Mouse (Mus musculus) heart, embryonic 15.5 days (tissue): ENCODE measurements around the gene Pbrm1. TPM values are rescaled to one million over a fixed set of nuclear protein-coding genes. Genes with fewer than 3 reads are reported as not detected.

Source experiments
- ATAC-seq: fragments of 200-750 bp; cut with Nextera tagmentation; replicated peaks from 2 replicates; pipeline ENCODE4 v1.8.0; 2017; ENCODE audit warnings: low read depth, moderate TSS enrichment; ENCODE audit not compliant: insufficient number of reproducible peaks, insufficient read depth, low FRiP score
- H3K27ac ChIP-seq: fragments of 300-500 bp; sonication (generic); 2 replicates; pipeline ENCODE4 v1.5.1; 2015; ENCODE audit warnings: mild to moderate bottlenecking, inconsistent platforms
- H3K27me3 ChIP-seq: fragments of 300-500 bp; sonication (generic); 2 replicates; pipeline ENCODE4 v1.6.1; 2015; ENCODE audit warnings: inconsistent platforms
- H3K36me3 ChIP-seq: fragments of 300-500 bp; sonication (generic); 2 replicates; pipeline ENCODE4 v1.6.1; 2015; ENCODE audit warnings: mild to moderate bottlenecking, inconsistent platforms
- H3K4me1 ChIP-seq: fragments of 300-500 bp; sonication (generic); replicated peaks from 2 replicates; pipeline ENCODE4 v1.6.1; 2015; ENCODE audit warnings: inconsistent platforms
- H3K4me2 ChIP-seq: fragments of 300-500 bp; sonication (generic); 2 replicates; pipeline ENCODE4 v1.6.1; 2015; ENCODE audit warnings: inconsistent platforms, mild to moderate bottlenecking, moderate library complexity
- H3K4me3 ChIP-seq: fragments of 300-500 bp; sonication (generic); 2 replicates; pipeline ENCODE4 v1.5.1; 2015; ENCODE audit warnings: mild to moderate bottlenecking, inconsistent platforms
- H3K9ac ChIP-seq: fragments of 300-500 bp; sonication (generic); 2 replicates; pipeline ENCODE4 v1.6.1; 2015; ENCODE audit warnings: mild to moderate bottlenecking, inconsistent platforms
- H3K9me3 ChIP-seq: fragments of 300-500 bp; sonication (generic); replicated peaks from 2 replicates; pipeline ENCODE4 v1.6.1; 2016; ENCODE audit warnings: inconsistent platforms
- WGBS: fragments of 180-500 bp; shearing (Covaris S2); methylation state at CpG from one replicate; pipeline ENCODE4 v1.1.7; 2015; ENCODE audit warnings: mixed read lengths; 5-methylcytosine and 5-hydroxymethylcytosine counted together
- polyA plus RNA-seq: library from polyadenylated mRNA; unstranded; fragments of >200 nt; fragmentation: Nextera tagmentation; extraction: Ambion mirVana; gene quantifications from 2 replicates; pipeline ENCODE4 v1.2.1, GENCODE M21; 2015

Gene Pbrm1
- polyA plus RNA-seq, 1 experiment from 2014 or later = 91.4 TPM

DNA sequence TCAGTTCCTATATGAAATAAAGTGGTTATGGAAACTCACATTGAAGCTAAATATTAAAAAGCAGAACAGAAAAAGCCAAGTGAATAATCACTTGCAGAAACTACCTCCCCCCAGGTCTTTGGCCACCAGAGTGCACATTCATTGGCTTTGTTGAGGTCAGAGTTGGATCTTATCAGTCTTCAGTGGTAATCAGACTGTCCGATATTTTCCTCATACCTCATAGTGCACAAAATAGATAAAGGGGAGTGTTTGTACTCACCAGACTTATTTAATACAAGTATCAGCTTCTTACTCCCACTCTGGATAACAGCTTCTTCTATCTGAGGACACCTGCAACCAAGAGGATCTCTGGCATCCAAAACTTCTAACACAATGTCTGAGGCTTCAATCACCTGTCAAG is 2.9 kb upstream of the Pbrm1 start:
- H3K9me3 ChIP-seq = no peaks in the 10 kb centered on the region
- 51% methylated on average over 1 of the region's 1 CpGs for WGBS
- no peaks in the 10 kb centered on the region for H3K27me3 ChIP-seq
- H3K9ac ChIP-seq = no peak overlapping the region
- no peak overlapping the region for H3K4me2 ChIP-seq
- H3K36me3 ChIP-seq = peaks cover 67% of the 10 kb centered on the region
- H3K27ac ChIP-seq = no peak overlapping the region
- H3K4me3 ChIP-seq = no peak overlapping the region
- no peak for ATAC-seq
- peaks cover 18% of the 10 kb centered on the region for H3K4me1 ChIP-seq

DNA sequence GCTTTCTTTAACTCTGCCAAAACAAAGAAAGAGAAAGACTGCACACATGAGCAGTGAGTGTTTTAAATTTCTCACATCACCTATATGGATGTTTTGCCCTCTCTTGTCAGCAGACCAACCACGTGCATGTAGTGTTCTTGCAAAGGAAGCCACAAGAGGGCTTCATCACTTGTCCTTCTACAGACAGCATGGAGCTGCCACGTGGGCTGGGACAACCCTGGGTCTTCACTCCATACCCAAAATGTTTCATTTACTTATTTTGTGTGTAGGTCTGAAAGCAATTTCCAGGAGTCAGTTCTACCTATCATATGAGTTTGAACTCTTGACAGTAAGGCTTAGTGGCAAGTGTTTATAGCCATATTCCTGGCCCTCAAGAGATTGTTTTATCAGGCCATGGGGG is 1.1 kb upstream of the Pbrm1 start:
- H3K27ac ChIP-seq = no peak overlapping the region
- H3K4me3 ChIP-seq = peak overlapping the region; percentile 79
- 0% methylated on average over 2 of the region's 2 CpGs for WGBS
- H3K4me1 ChIP-seq = peaks cover 18% of the 10 kb centered on the region
- peak overlapping the region; percentile 77 for H3K4me2 ChIP-seq
- H3K9me3 ChIP-seq = no peaks in the 10 kb centered on the region
- peak overlapping the region; percentile 97 for H3K9ac ChIP-seq
- H3K36me3 ChIP-seq = peaks cover 53% of the 10 kb centered on the region
- ATAC-seq = no peak
- H3K27me3 ChIP-seq = no peaks in the 10 kb centered on the region

DNA sequence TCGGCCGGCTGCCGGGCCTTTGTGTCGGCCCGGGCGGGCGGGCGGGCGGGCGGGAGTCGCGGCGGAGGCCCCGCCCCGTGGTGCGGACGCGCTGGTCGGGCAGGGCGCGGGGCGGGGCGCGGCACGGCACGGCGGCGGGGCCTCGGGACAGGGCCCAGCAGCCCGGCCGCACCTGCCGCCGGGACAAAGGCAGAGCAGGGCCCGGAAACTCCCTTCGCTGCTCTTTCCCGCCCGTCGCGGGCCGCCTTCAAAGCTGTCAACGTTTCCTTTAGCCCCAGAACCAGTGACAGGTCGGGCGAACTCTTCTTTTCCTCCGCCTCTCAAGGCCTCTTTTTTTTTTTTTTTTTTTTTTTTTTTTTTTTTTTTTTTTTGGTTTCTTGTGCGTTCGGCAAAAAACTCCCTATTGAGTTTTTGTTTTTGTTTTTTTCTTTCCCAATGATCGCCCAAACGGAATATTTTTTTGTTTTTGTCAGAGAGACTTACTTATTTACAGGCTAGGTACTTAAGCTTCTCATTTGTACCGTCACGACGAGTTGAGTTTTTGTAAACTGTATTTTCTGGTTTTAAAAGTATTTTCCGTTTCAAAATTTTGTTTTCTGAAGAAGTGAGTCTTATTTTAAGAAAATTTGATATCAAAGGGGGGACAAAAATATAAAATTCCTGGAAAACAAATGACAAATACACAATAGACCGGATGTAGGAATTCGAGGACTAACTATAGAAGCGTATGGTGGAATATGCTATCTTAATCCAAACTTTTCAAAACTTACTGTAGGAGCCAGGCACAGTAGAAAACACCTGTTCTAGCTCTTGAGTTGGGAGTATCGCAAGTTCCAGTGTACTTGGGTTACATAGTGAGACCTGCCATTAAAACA is 630 bp downstream of the Pbrm1 start:
- H3K4me3 ChIP-seq = peak overlapping the region; percentile 79
- 3% methylated on average over 42 of the region's 56 CpGs for WGBS
- H3K9me3 ChIP-seq = no peaks in the 10 kb centered on the region
- H3K4me2 ChIP-seq = peak overlapping the region; percentile 77
- peaks cover 18% of the 10 kb centered on the region for H3K4me1 ChIP-seq
- peak; percentile 97 for ATAC-seq
- H3K27ac ChIP-seq = peak overlapping the region; percentile 98
- H3K36me3 ChIP-seq = peaks cover 46% of the 10 kb centered on the region
- peak overlapping the region; percentile 97 for H3K9ac ChIP-seq
- H3K27me3 ChIP-seq = no peaks in the 10 kb centered on the region

DNA sequence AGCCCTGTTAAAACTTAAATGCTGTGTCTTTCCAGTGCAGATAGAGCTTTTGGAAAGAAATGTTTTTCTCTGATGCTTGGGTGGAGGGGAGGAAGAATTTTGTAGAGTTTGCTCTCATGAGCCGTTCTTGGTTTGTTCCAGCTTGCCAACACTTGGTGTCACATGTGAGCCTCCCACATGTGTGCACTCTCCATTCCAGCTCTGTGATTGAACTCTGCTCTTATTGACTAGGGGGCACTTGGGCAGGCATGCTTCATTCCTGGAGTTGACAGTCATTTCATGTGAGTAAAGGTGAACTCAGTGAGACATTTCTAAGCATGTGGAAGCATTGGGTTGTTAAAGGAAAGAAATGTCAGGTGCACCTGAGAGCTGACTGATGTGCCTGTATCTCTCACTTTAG is 3.6 kb downstream of the Pbrm1 start:
- H3K36me3 ChIP-seq = peaks cover 44% of the 10 kb centered on the region
- H3K27ac ChIP-seq = no peak overlapping the region
- H3K4me2 ChIP-seq = no peak overlapping the region
- H3K4me1 ChIP-seq = peaks cover 16% of the 10 kb centered on the region
- H3K4me3 ChIP-seq = no peak overlapping the region
- no peaks in the 10 kb centered on the region for H3K9me3 ChIP-seq
- H3K9ac ChIP-seq = no peak overlapping the region
- H3K27me3 ChIP-seq = no peaks in the 10 kb centered on the region
- 30% methylated on average over 1 of the region's 1 CpGs for WGBS
- no peak for ATAC-seq

DNA sequence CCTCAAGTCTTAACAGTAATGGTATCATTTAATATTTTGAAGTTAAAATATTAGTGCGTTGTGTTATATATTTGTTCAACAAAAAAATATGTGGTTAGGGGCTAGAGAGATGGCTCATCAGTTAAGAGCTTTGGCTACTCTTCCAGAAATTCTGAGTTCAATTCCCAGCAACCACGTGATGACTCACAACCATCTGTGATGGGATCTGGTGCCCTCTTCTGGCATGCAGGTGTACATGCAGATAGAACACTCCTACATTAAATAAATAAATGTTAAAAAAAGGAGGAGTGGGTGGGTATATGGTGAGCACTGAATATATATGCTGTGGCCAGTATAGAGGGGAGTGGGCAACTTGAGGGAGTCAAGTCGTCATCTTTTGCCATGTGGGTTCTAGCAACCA is 6.8 kb downstream of the Pbrm1 start:
- Histone ChIP-seq H3K36me3 (peaks cover 66% of the 10 kb centered on the region), H3K4me2 (no peak overlapping the region), H3K9ac (no peak overlapping the region), H3K9me3 (no peaks in the 10 kb centered on the region), H3K4me3 (no peak overlapping the region), H3K27ac (no peak overlapping the region), H3K27me3 (no peaks in the 10 kb centered on the region), H3K4me1 (no peaks in the 10 kb centered on the region; the same call in 1 of the 2 replicates)
- 84% methylated on average over 3 of the region's 3 CpGs for WGBS
- ATAC-seq = no peak

DNA sequence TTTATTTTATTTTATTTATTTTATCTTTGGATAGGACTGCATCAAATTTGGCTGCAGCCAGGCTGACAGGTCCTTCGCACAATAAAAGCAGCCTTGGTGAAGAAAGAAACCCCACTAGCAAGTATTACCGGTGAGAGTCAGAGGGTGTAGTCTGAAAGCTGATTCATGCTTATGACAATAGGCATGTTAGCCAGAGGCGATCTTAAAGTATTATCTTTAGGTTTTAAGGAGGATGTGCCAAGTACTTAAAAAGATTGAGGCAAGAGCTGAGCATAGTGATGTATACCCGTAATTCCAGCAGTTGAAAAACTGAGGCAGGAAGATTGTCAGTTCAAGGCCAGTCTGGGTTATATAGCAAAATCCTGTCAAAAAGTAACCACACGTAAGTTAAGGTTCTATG is 26.4 kb downstream of the Pbrm1 start:
- Histone ChIP-seq H3K4me3 (no peak overlapping the region), H3K27ac (no peak overlapping the region), H3K36me3 (peaks cover 67% of the 10 kb centered on the region), H3K4me2 (no peak overlapping the region), H3K9me3 (no peaks in the 10 kb centered on the region), H3K27me3 (no peaks in the 10 kb centered on the region), H3K9ac (no peak overlapping the region), H3K4me1 (no peaks in the 10 kb centered on the region)
- WGBS = 88% methylated on average over 5 of the region's 5 CpGs
- ATAC-seq = no peak

DNA sequence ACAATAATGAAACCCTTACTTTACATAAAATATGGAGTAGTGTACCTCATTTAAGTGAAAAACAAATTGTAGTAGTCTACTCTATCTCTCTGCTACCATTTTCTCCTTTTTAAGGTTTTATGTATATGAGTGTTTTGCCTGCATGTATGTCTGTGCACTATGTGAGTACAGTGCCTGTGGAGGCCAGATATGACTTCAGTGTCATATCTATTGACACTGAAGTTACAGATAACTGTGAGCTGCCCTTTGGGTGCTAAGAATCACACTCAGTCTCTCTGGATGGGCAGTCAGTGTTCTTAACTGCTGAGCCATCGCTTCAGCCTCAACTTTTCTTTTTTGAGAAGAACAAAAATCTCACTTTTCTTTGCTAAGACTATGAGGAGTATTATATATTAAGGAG is 26.9 kb downstream of the Pbrm1 start:
- Histone ChIP-seq H3K36me3 (peaks cover 70% of the 10 kb centered on the region), H3K27ac (no peak overlapping the region), H3K4me2 (no peak overlapping the region), H3K4me3 (no peak overlapping the region), H3K9me3 (no peaks in the 10 kb centered on the region), H3K9ac (no peak overlapping the region), H3K4me1 (no peaks in the 10 kb centered on the region), H3K27me3 (no peaks in the 10 kb centered on the region)
- no peak for ATAC-seq
- WGBS = 81% methylated on average over 1 of the region's 1 CpGs

DNA sequence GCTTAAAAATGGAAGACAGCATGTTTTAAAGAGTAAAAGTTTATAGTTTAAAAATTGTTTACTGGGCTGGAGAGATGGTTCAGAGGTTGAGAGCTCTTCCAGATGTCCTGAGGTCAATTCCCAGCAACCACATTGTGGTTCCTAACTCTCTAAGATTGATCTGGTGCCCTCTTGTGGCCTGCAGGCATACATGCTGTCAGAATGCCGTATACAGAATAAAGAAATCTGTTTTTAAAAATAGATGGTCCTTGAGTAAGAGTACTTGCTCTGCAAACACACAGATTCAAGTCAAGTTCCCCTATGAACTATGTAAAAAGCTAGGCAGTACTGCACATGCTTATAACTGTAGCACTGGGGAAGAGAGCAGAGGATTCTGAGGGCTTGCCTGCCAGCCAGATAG is 43.3 kb downstream of the Pbrm1 start:
- Histone ChIP-seq H3K9me3 (no peaks in the 10 kb centered on the region), H3K9ac (no peak overlapping the region), H3K36me3 (peaks cover 64% of the 10 kb centered on the region), H3K4me1 (no peaks in the 10 kb centered on the region), H3K27me3 (no peaks in the 10 kb centered on the region), H3K4me3 (no peak overlapping the region), H3K4me2 (no peak overlapping the region), H3K27ac (no peak overlapping the region)
- WGBS = 52% methylated on average over 1 of the region's 1 CpGs
- no peak for ATAC-seq

DNA sequence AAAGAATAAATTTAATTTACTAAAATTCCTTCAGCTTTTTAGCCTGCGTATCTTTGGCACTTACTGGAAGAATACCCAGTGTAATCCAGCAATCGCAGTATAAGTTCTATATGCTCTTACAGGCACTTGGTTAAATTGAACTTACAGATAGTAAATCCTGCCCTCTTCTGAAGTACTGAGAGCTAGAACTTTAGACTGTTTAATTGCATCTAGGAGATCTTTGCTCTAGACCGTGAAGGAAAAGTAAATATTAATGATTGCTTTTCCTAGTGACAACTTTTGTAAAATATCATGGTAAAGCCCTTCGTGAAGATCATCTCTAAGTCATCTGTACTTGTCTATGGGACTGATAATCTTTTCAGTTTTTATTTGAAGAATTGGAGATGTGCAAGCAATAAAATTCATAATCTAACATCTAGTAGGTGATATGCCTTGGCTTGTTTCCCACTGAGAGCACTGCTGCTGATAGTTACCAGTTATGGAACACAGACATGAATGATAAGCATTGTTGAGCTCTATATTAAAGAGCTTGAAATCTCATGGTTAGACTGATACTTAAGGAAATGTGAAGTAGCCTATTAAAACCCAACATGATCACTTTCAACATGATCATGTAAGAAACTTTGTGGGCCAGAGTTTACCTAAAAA is 50.3 kb downstream of the Pbrm1 start:
- Histone ChIP-seq H3K4me2 (no peak overlapping the region), H3K4me3 (no peak overlapping the region)
- ATAC-seq = no peak

DNA sequence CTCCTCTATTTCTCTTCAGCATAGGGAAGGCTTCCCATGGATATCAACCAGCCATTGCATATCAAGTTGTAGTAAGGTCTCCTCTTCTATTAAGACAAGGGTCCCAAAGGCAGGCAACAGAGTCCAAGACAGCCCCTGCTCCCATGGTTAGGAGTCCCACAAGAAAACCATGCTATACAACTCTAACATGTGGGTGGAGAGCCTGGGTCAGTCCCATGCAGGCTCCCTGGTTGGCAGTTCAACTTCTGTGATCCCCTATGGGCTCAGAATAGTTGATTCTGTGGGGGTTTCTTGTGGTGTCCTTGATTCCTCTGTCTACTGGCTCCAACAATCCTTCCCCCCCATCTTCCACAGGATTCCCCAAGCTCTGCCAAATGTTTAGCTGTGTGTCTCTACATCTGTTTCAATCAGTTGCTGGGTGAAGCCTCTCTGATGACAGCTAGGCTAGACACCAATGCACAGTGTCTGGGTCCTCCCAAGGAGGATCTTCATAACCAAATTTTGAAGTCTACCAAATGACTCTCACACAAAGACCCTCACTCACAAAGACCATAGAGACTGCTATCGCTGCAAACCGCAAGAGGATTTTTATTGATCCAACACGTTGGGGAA is 59.8 kb downstream of the Pbrm1 start:
- no peak for ATAC-seq
- no peak overlapping the region for H3K9ac ChIP-seq
- H3K4me2 ChIP-seq = no peak overlapping the region
- H3K4me1 ChIP-seq = no peaks in the 10 kb centered on the region
- no peaks in the 10 kb centered on the region for H3K9me3 ChIP-seq
- H3K4me3 ChIP-seq = no peak overlapping the region
- H3K27ac ChIP-seq = no peak overlapping the region
- 98% methylated on average over 3 of the region's 3 CpGs for WGBS
- H3K36me3 ChIP-seq = peaks cover 70% of the 10 kb centered on the region
- no peaks in the 10 kb centered on the region for H3K27me3 ChIP-seq

More for the DNA sequence above, 50.3 kb downstream of the Pbrm1 start:
- H3K36me3 ChIP-seq = peaks cover 50% of the 10 kb centered on the region
- H3K27me3 ChIP-seq = no peaks in the 10 kb centered on the region
- H3K9me3 ChIP-seq = no peaks in the 10 kb centered on the region
- WGBS = 93% methylated on average over 4 of the region's 4 CpGs
- H3K4me1 ChIP-seq = no peaks in the 10 kb centered on the region
- no peak overlapping the region for H3K9ac ChIP-seq
- H3K27ac ChIP-seq = no peak overlapping the region

DNA sequence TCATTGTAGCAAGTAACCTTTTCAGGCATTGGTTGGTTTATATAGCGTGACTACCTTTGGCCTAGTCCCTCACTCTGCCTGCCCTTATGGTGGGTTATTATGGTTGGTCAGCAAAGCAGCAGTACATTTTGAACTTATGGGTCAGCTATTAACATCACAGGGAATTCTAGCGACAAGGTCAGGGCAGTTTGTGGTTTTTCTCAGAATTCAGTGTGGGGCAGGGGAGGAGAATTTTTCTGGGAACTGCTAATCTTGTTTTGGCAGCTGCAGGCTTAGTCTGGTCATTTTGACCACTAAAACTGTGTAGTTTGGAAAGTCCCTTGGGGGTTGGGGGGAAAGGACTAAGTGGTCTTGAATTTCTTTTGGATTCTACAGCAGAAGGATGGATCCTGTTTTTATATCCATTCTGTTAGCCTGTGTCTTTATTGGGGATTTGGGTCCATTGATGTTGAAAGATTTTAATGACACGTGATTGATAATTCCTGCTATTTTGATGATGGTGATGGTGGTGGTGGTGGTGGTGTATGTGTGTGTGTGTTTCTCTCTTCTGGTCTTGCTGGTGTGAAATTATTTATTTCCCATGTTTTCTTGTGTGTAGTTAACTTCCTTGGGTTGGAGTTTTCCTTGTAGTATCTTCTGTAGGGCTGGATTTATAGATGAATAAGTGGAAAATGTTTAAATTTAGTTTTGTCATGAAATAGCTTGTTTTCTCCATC is 60.5 kb downstream of the Pbrm1 start:
- Histone ChIP-seq H3K27ac (no peak overlapping the region), H3K4me1 (no peaks in the 10 kb centered on the region), H3K4me2 (no peak overlapping the region), H3K9me3 (no peaks in the 10 kb centered on the region), H3K36me3 (peaks cover 62% of the 10 kb centered on the region), H3K27me3 (no peaks in the 10 kb centered on the region), H3K9ac (no peak overlapping the region), H3K4me3 (no peak overlapping the region)
- no peak for ATAC-seq
- 86% methylated on average over 3 of the region's 3 CpGs for WGBS
